Mouse (Mus musculus): Measurements from ENCODE around the gene Cass4. TPM values are rescaled to one million over a fixed set of nuclear protein-coding genes. Genes with fewer than 3 reads are reported as not detected.

The Cass4 gene
- total and polyA plus RNA-seq, 2 experiments: not detected

GRCm38 (mm10) chr2:172468346-172468819, 74.8 kb downstream of the Cass4 start:
- WGBS: 76% methylated on average over 11 of the region's 11 CpGs
- TF ChIP-seq CTCF (IDR thresholded peaks at IDR 0.05; ENCODE audit: low read depth, low read length) (no peak), POLR2A (IDR thresholded peaks at IDR 0.05; ENCODE audit: extremely low read depth, insufficient read depth, low read length) (no peak)
- Histone ChIP-seq H3K79me2 (ENCODE audit: control insufficient read depth, insufficient read depth, low read length) (no peaks in the 10 kb centered on the region), H3K4me3 (ENCODE audit: insufficient read depth, low read depth, low read length) (no peak overlapping the region), H3K36me3 (ENCODE audit: control insufficient read depth, insufficient read depth, low read length) (peaks cover 17% of the 10 kb centered on the region; the same call in 1 of the 2 replicates), H3K27ac (replicated peaks; ENCODE audit: insufficient read depth, low read depth, low read length) (no peak overlapping the region), H3K4me1 (ENCODE audit: control insufficient read depth, insufficient read depth, low read length) (peaks cover 10% of the 10 kb centered on the region), H3K27me3 (ENCODE audit: control insufficient read depth, insufficient read depth, low read length) (no peaks in the 10 kb centered on the region), H3K9ac (ENCODE audit: low read depth, low read length) (no peak overlapping the region)
- DNase-seq (ENCODE audit: extremely low read depth, low read depth, low spot score): peak; percentile 60

- no peak for TF ChIP-seq CTCF (IDR thresholded peaks at IDR 0.05; ENCODE audit: low read depth, low read length)
- TF ChIP-seq POLR2A (IDR thresholded peaks at IDR 0.05; ENCODE audit: extremely low read depth, insufficient read depth, low read length): no peak
- peak within 1 kb of the TSS; percentile 79 for H3K27ac ChIP-seq (replicated peaks; ENCODE audit: insufficient read depth, low read depth, low read length)
- H3K9ac ChIP-seq (ENCODE audit: low read depth, low read length): peak within 1 kb of the TSS; percentile 26; the same call in 1 of the 2 replicates
- 92% methylated on average over 11 of the region's 11 CpGs for WGBS
- no peak for DNase-seq (ENCODE audit: extremely low read depth, low read depth, low spot score)
- no peak within 1 kb of the TSS for H3K4me3 ChIP-seq (ENCODE audit: insufficient read depth, low read depth, low read length)
- peaks cover 9% of the 10 kb centered on the region for H3K4me1 ChIP-seq (ENCODE audit: control insufficient read depth, insufficient read depth, low read length)
- H3K79me2 ChIP-seq (ENCODE audit: control insufficient read depth, insufficient read depth, low read length): no peaks in the 10 kb centered on the region
- H3K36me3 ChIP-seq (ENCODE audit: control insufficient read depth, insufficient read depth, low read length): peaks cover 8% of the 10 kb centered on the region; the same call in 1 of the 2 replicates
- no peaks in the 10 kb centered on the region for H3K27me3 ChIP-seq (ENCODE audit: control insufficient read depth, insufficient read depth, low read length)
Observed at GRCm38 (mm10) chr2:172472318-172472717, 78.7 kb downstream of the Cass4 start, which contains the start of gene Fam209. Fam209 (plus strand) TSS chr2:172472520.

DNA sequence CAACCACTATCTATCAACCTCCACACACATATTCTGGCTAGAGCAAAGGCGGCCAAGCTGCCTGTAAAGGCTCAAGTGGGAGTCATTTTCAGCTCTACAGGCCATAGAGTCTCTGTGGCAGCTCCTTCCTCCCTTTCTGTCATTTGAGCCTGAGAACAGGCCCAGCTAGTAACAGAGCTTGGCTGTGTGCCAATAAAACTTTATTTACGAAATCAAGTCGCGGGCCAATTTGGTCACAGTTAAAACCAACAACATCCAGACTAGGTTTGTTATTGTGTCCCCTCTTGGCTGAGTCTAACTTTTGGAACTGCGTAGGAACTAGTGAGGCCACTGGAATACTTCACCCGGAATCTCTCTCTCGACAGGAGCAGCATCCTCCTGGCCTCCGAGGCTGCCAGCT, 80.0 kb downstream of the Cass4 start:
- TF ChIP-seq POLR2A (IDR thresholded peaks at IDR 0.05; ENCODE audit: extremely low read depth, insufficient read depth, low read length): no peak
- no peak for TF ChIP-seq CTCF (IDR thresholded peaks at IDR 0.05; ENCODE audit: low read depth, low read length)
- peak; percentile 89 for DNase-seq (ENCODE audit: extremely low read depth, low read depth, low spot score)
- peaks cover 9% of the 10 kb centered on the region for H3K4me1 ChIP-seq (ENCODE audit: control insufficient read depth, insufficient read depth, low read length)
- no peak overlapping the region for H3K4me3 ChIP-seq (ENCODE audit: insufficient read depth, low read depth, low read length)
- WGBS: 19% methylated on average over 8 of the region's 8 CpGs
- H3K9ac ChIP-seq (ENCODE audit: low read depth, low read length): peak overlapping the region; percentile 26; the same call in 1 of the 2 replicates
- no peaks in the 10 kb centered on the region for H3K79me2 ChIP-seq (ENCODE audit: control insufficient read depth, insufficient read depth, low read length)
- H3K36me3 ChIP-seq (ENCODE audit: control insufficient read depth, insufficient read depth, low read length): peaks cover 2% of the 10 kb centered on the region; the same call in 1 of the 2 replicates
- H3K27ac ChIP-seq (replicated peaks; ENCODE audit: insufficient read depth, low read depth, low read length): peak overlapping the region; percentile 79
- no peaks in the 10 kb centered on the region for H3K27me3 ChIP-seq (ENCODE audit: control insufficient read depth, insufficient read depth, low read length)

GRCm38 (mm10) chr2:172474970-172475369, 81.4 kb downstream of the Cass4 start:
- Histone ChIP-seq H3K79me2 (ENCODE audit: control insufficient read depth, insufficient read depth, low read length) (no peaks in the 10 kb centered on the region), H3K27me3 (ENCODE audit: control insufficient read depth, insufficient read depth, low read length) (no peaks in the 10 kb centered on the region), H3K9ac (ENCODE audit: low read depth, low read length) (no peak overlapping the region), H3K4me1 (ENCODE audit: control insufficient read depth, insufficient read depth, low read length) (peaks cover 9% of the 10 kb centered on the region), H3K4me3 (ENCODE audit: insufficient read depth, low read depth, low read length) (no peak overlapping the region), H3K36me3 (ENCODE audit: control insufficient read depth, insufficient read depth, low read length) (no peaks in the 10 kb centered on the region), H3K27ac (replicated peaks; ENCODE audit: insufficient read depth, low read depth, low read length) (no peak overlapping the region)
- 46% methylated on average over 6 of the region's 6 CpGs for WGBS
- no peak for DNase-seq (ENCODE audit: extremely low read depth, low read depth, low spot score)
- TF ChIP-seq CTCF (IDR thresholded peaks at IDR 0.05; ENCODE audit: low read depth, low read length) (peak; percentile 54), POLR2A (IDR thresholded peaks at IDR 0.05; ENCODE audit: extremely low read depth, insufficient read depth, low read length) (no peak)

DNA sequence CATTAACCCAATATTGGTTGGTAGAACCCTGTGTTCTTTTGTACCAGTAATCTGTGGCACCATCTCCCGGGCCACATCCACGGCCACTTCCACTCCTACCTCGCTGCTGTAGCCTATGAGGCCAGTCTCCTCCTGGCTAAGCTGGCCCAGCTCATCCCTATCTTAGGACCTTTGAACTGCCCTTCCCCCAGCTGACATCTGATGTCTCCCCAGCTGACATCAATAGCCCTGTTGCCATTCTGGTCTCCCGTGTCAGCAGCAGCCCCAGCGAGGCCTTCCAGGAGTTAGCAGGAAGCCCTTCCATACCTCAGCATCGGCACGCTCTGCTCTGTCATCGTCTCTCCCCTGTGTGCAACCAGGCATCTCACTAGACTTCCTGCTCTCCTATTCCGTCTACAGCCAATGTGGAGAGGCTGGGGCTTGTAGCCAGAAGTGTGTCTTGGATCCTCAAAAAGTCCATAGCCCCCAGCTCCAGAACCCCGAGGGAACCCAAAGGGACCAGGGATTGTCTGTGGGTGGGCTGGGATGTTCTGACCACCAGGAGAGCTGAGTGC, 83.2 kb downstream of the Cass4 start:
- no peak for TF ChIP-seq POLR2A (IDR thresholded peaks at IDR 0.05; ENCODE audit: extremely low read depth, insufficient read depth, low read length)
- TF ChIP-seq CTCF (IDR thresholded peaks at IDR 0.05; ENCODE audit: low read depth, low read length): no peak
- Histone ChIP-seq H3K9ac (ENCODE audit: low read depth, low read length) (peak overlapping the region; percentile 37; the same call in 1 of the 2 replicates), H3K4me3 (ENCODE audit: insufficient read depth, low read depth, low read length) (no peak overlapping the region), H3K4me1 (ENCODE audit: control insufficient read depth, insufficient read depth, low read length) (peaks cover 9% of the 10 kb centered on the region), H3K27me3 (ENCODE audit: control insufficient read depth, insufficient read depth, low read length) (no peaks in the 10 kb centered on the region), H3K79me2 (ENCODE audit: control insufficient read depth, insufficient read depth, low read length) (no peaks in the 10 kb centered on the region), H3K27ac (replicated peaks; ENCODE audit: insufficient read depth, low read depth, low read length) (0 out of 2 replicates have a peak overlapping the region, but pooled peaks have one; percentile 15), H3K36me3 (ENCODE audit: control insufficient read depth, insufficient read depth, low read length) (no peaks in the 10 kb centered on the region)
- peak; percentile 86 for DNase-seq (ENCODE audit: extremely low read depth, low read depth, low spot score)
- WGBS: 8% methylated on average over 10 of the region's 10 CpGs

- no peaks in the 10 kb centered on the region for H3K27me3 ChIP-seq (ENCODE audit: control insufficient read depth, insufficient read depth, low read length)
- no peak overlapping the region for H3K27ac ChIP-seq (replicated peaks; ENCODE audit: insufficient read depth, low read depth, low read length)
- H3K79me2 ChIP-seq (ENCODE audit: control insufficient read depth, insufficient read depth, low read length): no peaks in the 10 kb centered on the region
- no peak for TF ChIP-seq POLR2A (IDR thresholded peaks at IDR 0.05; ENCODE audit: extremely low read depth, insufficient read depth, low read length)
- TF ChIP-seq CTCF (IDR thresholded peaks at IDR 0.05; ENCODE audit: low read depth, low read length): no peak
- 40% methylated on average over 3 of the region's 3 CpGs for WGBS
- H3K4me3 ChIP-seq (ENCODE audit: insufficient read depth, low read depth, low read length): no peak overlapping the region
- H3K4me1 ChIP-seq (ENCODE audit: control insufficient read depth, insufficient read depth, low read length): peaks cover 9% of the 10 kb centered on the region
- H3K9ac ChIP-seq (ENCODE audit: low read depth, low read length): no peak overlapping the region
- no peak for DNase-seq (ENCODE audit: extremely low read depth, low read depth, low spot score)
- H3K36me3 ChIP-seq (ENCODE audit: control insufficient read depth, insufficient read depth, low read length): no peaks in the 10 kb centered on the region
Observed at GRCm38 (mm10) chr2:172477350-172477749, 83.8 kb downstream of the Cass4 start.

All from liver, adult 2 months (tissue).